Mouse (Mus musculus) C2C12 (cell line): Measurements from ENCODE around the gene Adgrb2. TPM values are rescaled to one million over a fixed set of nuclear protein-coding genes. Genes with fewer than 3 reads are reported as not detected.

Source experiments
- H3K27me3 ChIP-seq: one replicate; pipeline ENCODE4 v1.6.1; 2011; ENCODE audit not compliant: control insufficient read depth, insufficient read depth, insufficient read length
- H3K36me3 ChIP-seq: one replicate; pipeline ENCODE4 v1.6.1; 2011; ENCODE audit not compliant: control insufficient read depth, insufficient read depth
- H3K4me3 ChIP-seq: one replicate; pipeline ENCODE4 v1.5.1; 2011; ENCODE audit warnings: mild to moderate bottlenecking, control low read depth; ENCODE audit not compliant: poor library complexity, insufficient read depth, severe bottlenecking
- H3K79me2 ChIP-seq: one replicate; pipeline ENCODE4 v1.6.1; 2011; ENCODE audit not compliant: control insufficient read depth, insufficient read depth
- H3K79me3 ChIP-seq: one replicate; pipeline ENCODE4 v1.6.1; 2011; ENCODE audit warnings: low read depth, control low read depth
- H3ac ChIP-seq: one replicate; pipeline ENCODE3; 2011; ENCODE audit warnings: low read depth; ENCODE audit not compliant: control insufficient read depth, insufficient read length
- CEBPB ChIP-seq: IDR thresholded peaks from one replicate; pipeline ENCODE4 v1.6.1; 2011; ENCODE audit warnings: low read depth, mild to moderate bottlenecking, control low read depth, moderate library complexity
- CTCF ChIP-seq: IDR thresholded peaks from one replicate; pipeline ENCODE4 v1.5.1; 2011; ENCODE audit not compliant: control insufficient read depth, insufficient read depth, insufficient read length
- FOSL1 ChIP-seq: IDR thresholded peaks from one replicate; pipeline ENCODE4 v1.8.0; 2011; ENCODE audit warnings: mild to moderate bottlenecking, low read length; ENCODE audit not compliant: poor library complexity, insufficient read depth, severe bottlenecking
- MAX ChIP-seq: IDR thresholded peaks from one replicate; pipeline ENCODE4 v1.6.1; 2011; ENCODE audit warnings: mild to moderate bottlenecking, control low read depth
- MYOD1 ChIP-seq: IDR thresholded peaks from one replicate; pipeline ENCODE4 v1.6.1; 2011; ENCODE audit warnings: low read depth; ENCODE audit not compliant: control insufficient read depth, insufficient read length
- MYOG ChIP-seq: IDR thresholded peaks from one replicate; pipeline ENCODE4 v1.6.1; 2011; ENCODE audit not compliant: control insufficient read depth, insufficient read length; ENCODE audit errors: extremely low read depth
- USF1 ChIP-seq: IDR thresholded peaks from one replicate; pipeline ENCODE4 v1.6.1; 2011; ENCODE audit warnings: low read depth, mild to moderate bottlenecking, control low read depth, moderate library complexity
- polyA plus RNA-seq: library from polyadenylated mRNA; unstranded; fragments of >200 nt; fragmentation: generic; extraction: Trizol; gene quantifications from one replicate; pipeline ENCODE4 v1.2.1, GENCODE M21; 2012; ENCODE audit warnings: missing spikeins

The Adgrb2 gene
- polyA plus RNA-seq, 1 experiment = 0.06 TPM

- no peak for TF ChIP-seq MYOD1
- TF ChIP-seq FOSL1 = no peak
- no peak for TF ChIP-seq MAX
- no peak for TF ChIP-seq CTCF
- TF ChIP-seq CEBPB = no peak
- no peak for TF ChIP-seq USF1
- TF ChIP-seq MYOG = no peak
- H3K4me3 ChIP-seq = no peak overlapping the region
- no peaks in the 10 kb centered on the region for H3K79me2 ChIP-seq
- no peaks in the 10 kb centered on the region for H3K79me3 ChIP-seq
- H3ac ChIP-seq = no peak overlapping the region
- peaks cover 53% of the 10 kb centered on the region for H3K27me3 ChIP-seq
- H3K36me3 ChIP-seq = no peaks in the 10 kb centered on the region
Observed at GRCm38 (mm10) chr4:130002157-130002556, 17.5 kb downstream of the Adgrb2 start.

- Histone ChIP-seq H3K4me3 (no peak overlapping the region), H3ac (no peak overlapping the region), H3K36me3 (no peaks in the 10 kb centered on the region), H3K27me3 (peaks cover 58% of the 10 kb centered on the region), H3K79me2 (no peaks in the 10 kb centered on the region), H3K79me3 (no peaks in the 10 kb centered on the region)
- no peak for TF ChIP-seq MYOD1
- TF ChIP-seq CTCF = no peak
- no peak for TF ChIP-seq FOSL1
Observed at GRCm38 (mm10) chr4:130005593-130005992, 20.9 kb downstream of the Adgrb2 start.

GRCm38 (mm10) chr4:130006533-130006932 lies 21.9 kb downstream of the Adgrb2 start:
- TF ChIP-seq MYOG = no peak
- no peak for TF ChIP-seq MAX
- no peak for TF ChIP-seq CTCF
- TF ChIP-seq CEBPB = no peak
- H3K79me2 ChIP-seq = no peaks in the 10 kb centered on the region
- peaks cover 63% of the 10 kb centered on the region for H3K27me3 ChIP-seq
- no peak overlapping the region for H3ac ChIP-seq
- no peaks in the 10 kb centered on the region for H3K79me3 ChIP-seq
- H3K36me3 ChIP-seq = no peaks in the 10 kb centered on the region
- no peak overlapping the region for H3K4me3 ChIP-seq

- Histone ChIP-seq H3K4me3 (no peak overlapping the region), H3K36me3 (no peaks in the 10 kb centered on the region), H3K27me3 (peaks cover 81% of the 10 kb centered on the region), H3K79me2 (no peaks in the 10 kb centered on the region), H3K79me3 (no peaks in the 10 kb centered on the region), H3ac (no peak overlapping the region)
- TF ChIP-seq MAX (no peak), FOSL1 (no peak), USF1 (no peak), CEBPB (no peak), MYOG (no peak), CTCF (no peak), MYOD1 (no peak)
Observed at GRCm38 (mm10) chr4:130009043-130009442, 24.4 kb downstream of the Adgrb2 start.

GRCm38 (mm10) chr4:130010723-130011122 lies 26.1 kb downstream of the Adgrb2 start:
- TF ChIP-seq FOSL1 (no peak), MYOD1 (no peak), CTCF (no peak), CEBPB (no peak), MAX (no peak), USF1 (no peak), MYOG (no peak)
- Histone ChIP-seq H3K27me3 (peaks cover 64% of the 10 kb centered on the region), H3K79me3 (no peaks in the 10 kb centered on the region), H3K36me3 (no peaks in the 10 kb centered on the region), H3ac (no peak overlapping the region), H3K4me3 (no peak overlapping the region), H3K79me2 (no peaks in the 10 kb centered on the region)

- H3K27me3 ChIP-seq = peaks cover 56% of the 10 kb centered on the region
- no peaks in the 10 kb centered on the region for H3K79me3 ChIP-seq
- H3K36me3 ChIP-seq = no peaks in the 10 kb centered on the region
- no peak overlapping the region for H3ac ChIP-seq
- no peaks in the 10 kb centered on the region for H3K79me2 ChIP-seq
- TF ChIP-seq CEBPB (no peak), FOSL1 (no peak), USF1 (no peak), MYOG (no peak), CTCF (no peak), MYOD1 (no peak), MAX (no peak)
- H3K4me3 ChIP-seq = no peak overlapping the region
Observed at GRCm38 (mm10) chr4:130012234-130012633, 27.6 kb downstream of the Adgrb2 start.

GRCm38 (mm10) chr4:130013111-130013510 lies 28.4 kb downstream of the Adgrb2 start:
- Histone ChIP-seq H3K79me2 (no peaks in the 10 kb centered on the region), H3K36me3 (no peaks in the 10 kb centered on the region), H3K79me3 (no peaks in the 10 kb centered on the region), H3K27me3 (peaks cover 49% of the 10 kb centered on the region), H3ac (no peak overlapping the region), H3K4me3 (no peak overlapping the region)
- no peak for TF ChIP-seq CTCF
- no peak for TF ChIP-seq USF1
- no peak for TF ChIP-seq MYOG
- TF ChIP-seq MAX = no peak
